Mouse (Mus musculus) erythroblast, adult 5-6 weeks (primary cell): ENCODE results near the gene Wsb1. TPM values are rescaled to one million over a fixed set of nuclear protein-coding genes. Genes with fewer than 3 reads are reported as not detected.

Source experiments
- total RNA-seq, 2 experiments: library from RNA; stranded (forward) in 1 of 2; stranded (reverse) in 1 of 2; fragments of 150-400 nt in 1 of 2; fragments of 200-764, 138-1000 nt in 1 of 2; gene quantifications; 2 replicates each; pipeline versions ENCODE4 v1.2.3 to v1.2.4; 2015 to 2017; ENCODE audit warnings: low replicate concordance in 2 of 2

Wsb1 gene
- total RNA-seq, 2 experiments from 2014 or later, result 31.8 to 41.7 TPM

Other genes starting within 250 kb of the Wsb1 start
- gene Ksr1, start 108.3 kb downstream of the Wsb1 start, total RNA-seq (2015; ENCODE audit: low replicate concordance), result 4.2 and 6.3 TPM in 2 replicates
- 7.2 and 21.1 TPM in 2 replicates for gene Ksr1, start 108.3 kb downstream of the Wsb1 start, total RNA-seq (2017; ENCODE audit: low replicate concordance)
- not detected in 2 replicates for gene Gm9964, start 42.2 kb upstream of the Wsb1 start, total RNA-seq (2015; ENCODE audit: low replicate concordance)
- not detected in 2 replicates for gene Gm9964, start 42.2 kb upstream of the Wsb1 start, total RNA-seq (2017; ENCODE audit: low replicate concordance)
- gene Nf1, start 85.0 kb upstream of the Wsb1 start, total RNA-seq (2015; ENCODE audit: low replicate concordance), result 2.7 and 7.1 TPM in 2 replicates
- gene Nf1, start 85.0 kb upstream of the Wsb1 start, total RNA-seq (2017; ENCODE audit: low replicate concordance), result 2.1 and 2.5 TPM in 2 replicates
- not detected in 2 replicates for gene Omg, start 249.4 kb upstream of the Wsb1 start, total RNA-seq (2015; ENCODE audit: low replicate concordance)
- gene Omg, start 249.4 kb upstream of the Wsb1 start, total RNA-seq (2017; ENCODE audit: low replicate concordance), result not detected in 2 replicates